Mouse (Mus musculus) urinary bladder, postnatal 14 days (tissue): ENCODE results near the gene Adam11.

ENCODE experiments used
- DNase-seq: peaks from one replicate; pipeline ENCODE4 v3.0.0; 2021; ENCODE audit warnings: low spot score

The Adam11 gene

GRCm38 (mm10) chr11:102753591-102754324 lies 7.5 kb upstream of the Adam11 start:
- DNase-seq, result no peak

- no peak for DNase-seq
Observed at GRCm38 (mm10) chr11:102754416-102754815, 6.8 kb upstream of the Adam11 start.

- DNase-seq, result no peak
Observed at GRCm38 (mm10) chr11:102755391-102755790, 5.8 kb upstream of the Adam11 start.

- no peak for DNase-seq
Observed at GRCm38 (mm10) chr11:102758977-102759376, 2.3 kb upstream of the Adam11 start.

- no peak for DNase-seq
Observed at GRCm38 (mm10) chr11:102760805-102761308, 382 bp upstream of the Adam11 start.

- DNase-seq, result no peak
Observed at GRCm38 (mm10) chr11:102762248-102762647, 1.0 kb downstream of the Adam11 start.

GRCm38 (mm10) chr11:102763009-102763767 lies 1.9 kb downstream of the Adam11 start:
- DNase-seq, result no peak

GRCm38 (mm10) chr11:102765416-102765815 lies 4.2 kb downstream of the Adam11 start:
- DNase-seq, result no peak

- DNase-seq, result no peak
Observed at GRCm38 (mm10) chr11:102767055-102767670, 5.9 kb downstream of the Adam11 start.

- no peak for DNase-seq
Observed at GRCm38 (mm10) chr11:102769141-102769540, 7.9 kb downstream of the Adam11 start.

- no peak for DNase-seq
Observed at GRCm38 (mm10) chr11:102769993-102770661, 8.9 kb downstream of the Adam11 start.

GRCm38 (mm10) chr11:102770662-102771435 lies 9.6 kb downstream of the Adam11 start:
- no peak for DNase-seq

- no peak for DNase-seq
Observed at GRCm38 (mm10) chr11:102771916-102772714, 10.9 kb downstream of the Adam11 start.

GRCm38 (mm10) chr11:102772771-102773700 lies 11.8 kb downstream of the Adam11 start:
- DNase-seq, result no peak

GRCm38 (mm10) chr11:102773713-102774611 lies 12.7 kb downstream of the Adam11 start:
- peak; percentile 85 for DNase-seq

- peak; percentile 86 for DNase-seq
Observed at GRCm38 (mm10) chr11:102774621-102775141, 13.4 kb downstream of the Adam11 start.

- peak; percentile 77 for DNase-seq
Observed at GRCm38 (mm10) chr11:102777598-102777997, 16.4 kb downstream of the Adam11 start.

- no peak for DNase-seq
Observed at GRCm38 (mm10) chr11:102778165-102778564, 16.9 kb downstream of the Adam11 start.
